Mouse (Mus musculus) layer of hippocampus, adult 9-11 months (tissue): ENCODE measurements at regions not wholly inside any gene's neighbourhood (a gene's known extent, or its start where the extent isn't known, plus 50 kb on each side); places are given as distances from the start of the nearest gene placed in this dataset.

Experiments used
- DNase-seq: peaks from one replicate; pipeline ENCODE4 v3.0.0; 2022

DNA sequence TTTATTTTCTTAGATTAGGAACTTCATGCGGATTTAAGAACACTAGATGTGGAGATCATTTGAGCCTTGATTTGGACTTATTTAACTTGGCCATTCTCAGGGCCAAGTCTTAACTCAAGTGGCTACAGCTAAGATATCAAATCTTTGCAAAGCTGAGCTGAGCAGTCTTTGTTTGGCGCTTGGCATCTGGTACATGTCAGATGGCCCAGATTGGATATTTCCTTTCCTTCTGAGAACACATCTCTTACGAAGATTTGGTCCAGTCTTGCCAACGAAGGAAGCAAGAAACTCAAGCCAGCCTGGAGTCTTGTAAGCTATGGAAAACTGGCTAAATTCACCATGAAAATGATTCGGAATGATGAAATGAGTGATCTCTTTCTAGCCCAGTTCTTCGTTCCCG is 59.1 kb upstream of the Cdc42ep3 start:
- DNase-seq, result no peak

DNA sequence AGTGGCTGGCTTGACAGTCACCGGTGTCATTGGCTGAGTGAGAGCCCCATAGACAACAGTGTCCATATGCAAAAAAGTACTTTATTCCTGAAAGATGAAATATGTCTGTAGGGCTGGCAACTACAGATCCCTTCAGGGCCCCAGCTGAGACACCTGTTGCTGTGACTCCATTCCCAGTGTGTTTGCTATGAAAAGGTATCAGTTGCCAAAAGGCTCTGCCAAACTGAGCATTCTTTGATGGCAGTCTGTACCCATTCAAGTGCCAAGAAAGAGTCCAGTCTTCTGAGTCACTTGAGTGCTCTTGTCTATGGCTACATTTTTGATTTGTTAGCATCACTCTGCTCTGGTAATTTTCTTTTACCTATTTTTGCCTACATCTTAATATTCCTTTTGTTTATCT is 63.1 kb upstream of the Cdc42ep3 start:
- DNase-seq, result no peak

DNA sequence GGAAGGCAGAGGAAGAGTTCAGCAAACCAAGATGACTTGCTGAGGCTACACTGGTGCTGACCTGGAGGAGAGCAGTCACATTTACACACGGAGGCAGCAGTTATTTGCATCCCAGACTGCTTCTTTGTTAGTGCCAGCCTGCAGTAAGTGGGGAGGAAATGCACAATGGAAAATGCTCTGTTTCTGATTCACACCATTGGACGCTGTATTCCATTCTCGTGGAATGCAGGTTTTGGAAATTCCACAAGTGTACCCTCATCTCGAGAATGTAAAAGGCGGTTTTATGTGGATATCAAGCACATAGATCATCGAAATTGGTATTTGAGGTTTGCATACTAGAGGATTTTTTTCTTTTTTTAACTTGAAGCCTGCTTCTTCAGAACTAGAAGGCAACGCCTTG is 66.7 kb upstream of the Cdc42ep3 start:
- DNase-seq, result no peak

DNA sequence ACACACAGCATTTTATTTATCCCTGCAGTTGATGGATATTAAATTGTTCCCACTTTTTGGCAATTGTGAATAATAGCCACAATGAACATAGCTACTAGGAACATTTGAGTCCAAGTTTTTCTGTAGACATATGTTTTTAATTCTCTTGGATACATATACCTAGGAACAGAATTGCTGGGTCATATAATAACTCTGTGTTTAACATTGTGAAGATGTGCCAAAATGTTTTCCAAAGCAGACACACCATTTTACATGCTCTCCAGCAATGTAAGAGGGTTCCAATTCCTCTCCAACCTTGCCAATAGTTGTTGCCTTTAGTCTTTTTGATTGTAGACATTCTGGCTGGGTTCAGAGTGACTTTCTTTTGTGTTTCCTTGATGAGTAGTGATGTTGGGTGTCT is 84.3 kb upstream of the Cdc42ep3 start:
- no peak for DNase-seq

DNA sequence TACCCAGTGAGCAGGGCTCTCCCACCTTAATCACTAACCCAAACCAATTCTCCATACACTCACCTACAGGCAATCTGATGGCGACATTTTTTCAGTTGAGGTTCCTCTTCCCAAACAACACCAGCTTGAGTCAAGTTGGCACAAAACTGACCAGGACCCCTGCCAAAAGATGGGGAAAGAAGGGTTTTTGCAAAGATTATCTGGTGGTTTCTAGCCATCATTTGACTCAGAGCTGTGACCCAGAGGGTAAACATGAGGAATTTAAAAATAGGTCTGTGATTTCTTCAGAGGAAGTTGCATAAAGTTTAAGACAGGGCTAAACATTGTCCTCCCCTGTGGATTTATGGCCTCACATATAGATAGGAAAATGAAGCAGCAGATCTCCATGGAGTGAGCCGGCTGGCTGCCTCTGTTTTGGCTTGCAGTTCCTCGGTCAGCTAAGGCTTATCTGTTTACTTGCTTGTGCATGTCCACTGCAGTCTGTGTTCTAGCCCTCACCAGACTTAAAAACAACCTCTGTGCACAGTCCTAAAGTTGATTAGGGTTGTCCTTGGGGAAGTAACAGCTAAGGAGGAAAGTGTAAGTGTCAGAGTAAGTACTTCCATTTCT is 87.7 kb upstream of the Cdc42ep3 start:
- DNase-seq, result no peak

DNA sequence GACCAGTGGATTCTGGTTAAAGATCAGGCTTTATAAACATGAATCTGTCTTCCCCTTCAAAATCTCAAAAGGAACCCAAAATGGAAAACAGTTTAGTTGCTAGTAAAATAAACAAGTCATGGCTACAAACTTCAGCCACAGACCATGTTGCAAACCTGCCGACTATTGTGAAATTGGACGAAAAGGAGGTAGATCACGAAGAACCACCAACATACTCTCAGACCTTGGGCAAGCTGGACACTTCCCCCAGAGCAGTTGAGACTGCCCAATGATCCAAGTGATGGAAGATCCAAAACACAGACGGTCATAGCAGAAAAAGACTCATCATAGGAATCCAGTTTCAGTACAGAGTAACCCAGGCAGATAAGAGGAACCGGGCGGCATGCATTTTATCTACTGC is 92.3 kb upstream of the Cdc42ep3 start:
- no peak for DNase-seq

DNA sequence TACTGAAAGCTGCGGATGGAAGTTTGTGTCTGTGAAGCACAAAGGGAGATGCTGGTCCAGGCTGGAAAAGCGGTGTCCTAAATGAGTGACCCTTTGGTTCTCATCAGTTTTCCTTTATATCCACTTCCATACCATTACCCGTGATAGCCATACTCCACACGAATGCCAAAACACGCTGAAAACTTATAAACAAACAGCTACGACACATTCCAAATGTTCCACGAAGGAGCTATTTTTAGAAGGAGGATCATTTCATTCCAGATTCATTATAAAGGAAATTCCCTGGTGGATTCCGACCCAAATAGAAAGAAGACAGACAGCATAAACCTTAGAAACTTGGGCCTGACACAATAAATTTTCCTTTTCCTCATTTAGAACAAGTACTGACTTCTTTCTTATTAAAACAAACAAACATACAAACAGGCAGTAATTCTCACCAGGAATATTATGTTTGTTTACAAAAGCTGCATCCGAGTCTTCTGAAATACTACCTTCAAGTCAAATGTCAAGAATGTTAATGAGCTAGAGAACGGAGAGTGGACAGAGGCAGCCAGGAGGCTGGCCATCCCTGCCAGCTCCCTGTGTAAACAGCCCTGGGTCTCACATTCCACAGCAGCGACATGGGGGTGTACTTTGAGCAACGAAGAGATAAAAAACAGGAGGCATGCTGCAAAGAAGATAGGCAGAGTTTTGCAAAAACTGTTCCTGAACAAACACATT is 96.4 kb upstream of the Cdc42ep3 start:
- DNase-seq, result no peak

DNA sequence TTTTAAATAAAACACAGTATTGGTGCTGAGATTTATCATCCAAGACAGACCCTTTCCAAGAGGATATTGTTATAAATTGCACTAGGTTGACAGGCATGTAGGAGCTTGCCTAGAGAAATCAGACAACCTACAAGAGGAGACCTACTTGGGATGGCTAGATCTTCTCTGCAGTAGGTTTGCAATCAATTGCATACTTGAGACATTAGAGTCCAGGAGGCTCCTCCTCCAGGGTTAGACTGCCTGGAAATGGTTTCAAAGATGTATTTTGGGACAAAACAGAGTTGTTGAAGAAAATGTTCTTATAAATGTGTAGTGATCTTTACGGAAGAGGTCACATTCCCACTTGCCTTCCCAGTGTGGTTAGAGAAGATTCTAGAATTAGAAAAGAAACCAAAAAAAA is 98.9 kb upstream of the Cdc42ep3 start:
- DNase-seq, result no peak

DNA sequence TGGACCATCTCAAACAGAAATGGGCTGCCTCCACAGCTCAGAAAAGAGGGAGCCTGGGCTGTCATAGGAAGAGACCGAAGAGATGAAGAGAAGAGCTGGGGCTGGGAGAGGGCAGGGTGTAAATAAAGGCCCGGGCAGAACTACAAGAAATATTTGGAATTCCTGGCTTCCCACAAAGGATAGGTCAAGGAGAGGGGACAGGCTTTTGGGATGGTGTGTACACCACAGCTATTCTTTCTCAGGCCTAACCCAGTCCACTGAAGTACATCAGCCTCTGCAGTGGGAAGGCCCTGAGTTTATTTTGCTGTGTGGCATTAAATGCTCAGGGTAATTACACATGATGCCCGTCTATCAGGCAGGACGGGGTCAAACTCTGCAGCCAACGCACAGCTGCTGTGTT is 99.6 kb upstream of the Cdc42ep3 start:
- no peak for DNase-seq

DNA sequence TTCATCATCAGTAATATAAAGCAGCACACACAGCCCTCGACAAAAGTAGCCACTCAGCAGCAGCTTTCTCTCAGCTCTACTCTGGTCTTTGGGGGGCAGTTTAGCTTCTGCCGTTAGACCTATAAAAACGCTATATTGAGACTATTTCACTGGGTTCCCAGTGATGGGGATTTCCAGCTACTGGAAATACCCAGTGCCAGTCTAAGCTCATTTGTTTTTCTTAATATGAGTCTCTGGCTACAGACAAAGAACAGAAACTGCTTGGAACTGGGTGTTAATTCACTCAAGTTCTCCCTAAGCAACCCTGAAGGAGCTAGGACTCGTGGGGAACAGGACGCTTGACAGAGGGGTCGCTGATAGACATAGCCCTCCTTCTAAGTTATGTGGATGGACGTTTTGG is 100.3 kb upstream of the Cdc42ep3 start:
- DNase-seq, result no peak

DNA sequence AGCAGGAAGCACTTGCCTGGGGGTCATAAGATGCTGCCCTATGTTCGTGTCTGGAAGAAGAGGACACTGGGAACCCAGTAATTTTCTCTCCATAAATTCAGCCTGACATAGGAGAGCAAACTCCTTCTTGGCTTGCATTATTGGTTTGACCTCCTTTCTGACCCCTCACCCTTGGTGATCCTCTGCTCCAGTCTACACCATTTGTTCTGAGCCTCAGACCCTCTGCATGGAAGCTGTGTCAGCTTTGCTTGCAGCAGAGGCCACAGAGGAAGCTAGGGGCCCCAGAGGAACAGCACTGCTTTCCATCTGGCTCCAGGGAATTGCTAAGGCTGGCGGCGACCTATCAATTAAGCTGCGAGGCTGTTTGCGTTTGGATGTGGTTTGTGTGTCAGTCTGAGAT is 102.7 kb upstream of the Cdc42ep3 start:
- no peak for DNase-seq

DNA sequence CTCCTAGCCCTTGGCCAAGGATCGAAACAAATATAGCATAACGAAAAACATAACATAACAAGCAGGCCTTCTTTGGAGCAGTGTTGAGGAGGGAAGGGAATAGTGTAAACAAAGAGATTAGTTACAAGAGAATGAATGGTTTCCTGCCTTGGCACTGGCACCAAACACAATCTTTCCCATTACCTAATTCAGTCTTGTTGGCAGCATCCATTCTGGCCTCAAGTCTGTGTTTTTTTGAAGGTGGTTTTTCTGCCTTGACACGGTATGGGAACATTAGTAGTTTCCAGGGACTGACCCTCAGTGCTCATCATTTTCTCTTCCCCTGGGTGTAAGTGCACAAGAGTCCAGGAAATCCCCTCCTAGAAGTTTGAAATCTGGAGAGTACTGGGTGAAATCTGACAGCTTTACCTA is 106.8 kb upstream of the Cdc42ep3 start:
- no peak for DNase-seq

DNA sequence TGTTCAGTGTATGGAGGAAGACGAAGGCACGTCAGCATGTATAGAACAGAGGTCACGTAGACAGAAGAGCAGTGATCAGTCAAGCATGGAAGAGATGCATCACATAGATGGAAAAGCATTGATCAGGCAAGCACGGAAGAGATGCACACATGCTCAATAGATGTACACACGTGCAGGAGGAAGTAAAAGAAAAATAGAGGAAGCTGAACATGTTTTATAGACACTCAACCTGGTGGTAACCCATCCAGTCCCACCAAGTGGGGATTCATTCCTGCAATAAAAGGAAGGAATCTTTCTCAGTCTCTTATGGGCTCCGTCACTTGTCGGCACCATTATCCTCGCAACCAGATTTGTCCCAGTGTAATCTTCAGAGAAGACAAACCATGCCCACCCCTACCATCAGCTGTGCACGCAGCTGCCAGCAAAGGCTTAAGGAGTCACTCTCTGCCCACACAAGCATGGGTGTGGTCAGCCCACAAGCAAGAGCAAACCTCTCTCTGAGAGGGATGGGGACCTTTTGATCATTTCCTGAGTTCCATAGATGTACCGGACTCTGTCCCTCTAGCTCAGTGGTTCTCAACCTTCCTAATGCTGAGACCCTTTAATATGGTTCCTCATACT is 108.3 kb upstream of the Cdc42ep3 start:
- no peak for DNase-seq

DNA sequence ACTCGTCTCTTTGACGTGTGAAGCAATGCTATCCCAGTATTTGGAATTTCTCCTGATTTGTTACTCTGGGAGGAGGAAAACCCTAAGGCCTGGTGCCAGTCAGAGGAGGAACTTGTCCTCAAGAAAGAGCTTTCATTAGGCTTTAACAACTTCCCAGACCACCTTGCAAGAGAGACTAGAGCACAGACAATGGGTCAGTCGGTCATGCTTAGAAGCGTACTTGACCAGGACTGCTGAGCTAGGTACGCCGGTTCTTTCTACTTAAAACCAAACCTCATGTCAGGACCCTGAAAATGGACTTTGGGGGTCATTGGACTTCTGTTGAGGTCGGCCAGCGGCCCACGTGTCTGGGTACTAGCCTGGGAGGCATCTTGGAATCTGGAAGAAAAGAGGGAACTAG is 110.8 kb upstream of the Cdc42ep3 start:
- no peak for DNase-seq

DNA sequence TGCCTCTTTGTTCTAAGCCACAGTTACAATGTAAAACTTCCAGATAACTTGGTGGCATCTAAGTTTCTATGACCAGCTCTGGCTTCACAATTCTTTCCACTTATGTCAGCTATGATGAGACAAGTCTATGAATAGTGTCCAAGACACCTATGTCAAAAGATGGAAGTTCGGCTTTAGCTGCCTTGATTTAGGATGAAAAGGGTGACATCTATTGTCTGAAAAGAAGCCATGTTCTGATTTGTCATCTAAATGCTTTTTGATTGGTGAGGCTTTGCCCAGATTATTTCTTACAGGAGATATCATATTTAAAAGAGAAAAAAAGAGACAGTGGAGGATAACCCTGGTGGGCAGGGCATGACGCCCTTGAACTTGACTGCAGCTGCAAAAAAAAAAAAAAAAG is 116.7 kb upstream of the Cdc42ep3 start:
- no peak for DNase-seq

DNA sequence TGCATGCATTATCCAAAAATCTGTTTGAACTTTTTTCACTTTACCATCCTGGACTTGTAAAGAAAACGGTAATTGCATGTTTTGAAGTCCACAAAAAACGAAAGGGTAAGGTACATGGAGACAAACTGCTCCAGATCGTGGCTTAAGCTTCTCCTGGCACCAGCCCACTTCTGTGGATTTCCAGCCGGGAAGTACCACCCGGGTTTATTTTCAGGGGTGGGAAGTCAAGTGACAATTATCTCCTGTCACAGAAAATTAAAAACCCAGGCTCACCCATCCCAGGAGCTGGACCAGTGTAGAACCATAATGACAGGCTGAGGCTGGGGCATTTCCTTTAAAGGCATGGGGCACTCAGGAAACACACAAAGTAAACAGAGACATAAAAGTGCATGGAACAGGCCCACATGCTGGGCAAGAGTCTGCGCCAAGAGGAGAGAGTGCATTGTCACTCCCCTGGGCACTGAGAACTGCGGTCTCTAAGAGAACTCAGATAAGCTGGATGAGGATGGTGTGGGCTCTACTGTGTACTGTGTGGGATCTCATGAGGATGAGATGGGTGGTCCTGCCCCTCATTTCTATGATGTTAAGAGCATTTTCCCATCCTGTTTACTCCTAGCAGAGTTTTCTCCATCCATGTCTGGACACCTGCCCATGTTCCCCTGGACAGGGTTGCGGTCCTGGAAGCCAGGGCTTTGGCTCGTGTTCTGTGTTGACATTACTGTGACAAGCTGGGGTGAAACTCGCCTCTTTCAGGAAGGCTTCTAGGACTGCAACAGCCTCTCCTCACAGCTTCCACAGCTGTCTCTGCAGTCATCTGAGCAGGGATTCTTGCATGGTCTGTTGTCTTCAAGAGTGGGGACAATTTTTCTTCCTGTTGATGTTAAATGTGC is 117.5 kb upstream of the Cdc42ep3 start:
- DNase-seq, result no peak

DNA sequence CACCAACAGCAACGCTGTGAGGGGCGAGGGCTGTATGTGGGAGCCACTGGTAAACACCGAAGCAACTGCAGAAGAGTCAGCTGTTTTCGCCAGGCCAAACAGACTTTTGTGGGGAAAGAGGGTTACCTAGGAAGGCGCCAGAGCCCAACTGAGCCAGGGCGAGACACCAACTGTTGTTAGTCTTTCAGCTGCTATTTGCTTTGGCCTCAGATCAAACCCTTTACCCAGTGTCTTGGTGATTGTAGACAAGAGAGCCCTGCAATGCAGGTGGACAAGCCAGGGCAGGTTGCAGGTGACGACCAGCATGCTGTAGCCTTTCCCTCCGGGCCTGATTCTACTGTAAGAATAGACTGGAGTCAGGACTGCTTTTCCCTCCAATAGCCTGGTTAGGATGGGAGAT is 121.8 kb upstream of the Cdc42ep3 start:
- DNase-seq, result no peak

DNA sequence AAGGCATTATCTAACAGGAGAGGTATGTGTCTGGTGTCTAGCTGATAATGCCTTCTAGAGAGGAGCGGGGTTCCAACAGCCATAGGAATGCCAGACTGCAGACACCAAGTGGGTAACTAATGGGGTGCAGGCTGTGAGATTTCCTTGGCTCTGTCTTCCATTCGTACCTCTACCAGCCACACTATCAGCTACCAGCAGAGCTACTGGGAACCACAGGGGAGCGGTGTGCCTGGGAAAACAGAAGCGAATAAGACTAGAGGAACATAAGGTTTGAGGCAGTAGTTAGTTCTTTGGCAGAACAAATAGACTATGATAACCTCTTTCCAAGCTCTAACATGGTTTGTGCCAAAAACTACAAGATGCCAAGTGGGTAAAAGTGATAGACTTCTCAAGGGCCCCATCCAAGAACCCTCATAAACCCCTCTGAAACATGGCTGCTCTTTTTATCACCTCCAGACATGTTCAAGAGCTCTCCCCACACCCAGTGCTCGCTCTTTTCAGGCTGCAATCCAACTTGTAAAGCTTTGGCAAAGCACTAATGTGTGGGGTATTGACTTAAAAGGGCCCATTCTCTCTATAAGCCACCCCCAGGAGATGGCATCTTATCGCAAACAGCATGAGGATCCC is 126.3 kb upstream of the Cdc42ep3 start:
- no peak for DNase-seq

DNA sequence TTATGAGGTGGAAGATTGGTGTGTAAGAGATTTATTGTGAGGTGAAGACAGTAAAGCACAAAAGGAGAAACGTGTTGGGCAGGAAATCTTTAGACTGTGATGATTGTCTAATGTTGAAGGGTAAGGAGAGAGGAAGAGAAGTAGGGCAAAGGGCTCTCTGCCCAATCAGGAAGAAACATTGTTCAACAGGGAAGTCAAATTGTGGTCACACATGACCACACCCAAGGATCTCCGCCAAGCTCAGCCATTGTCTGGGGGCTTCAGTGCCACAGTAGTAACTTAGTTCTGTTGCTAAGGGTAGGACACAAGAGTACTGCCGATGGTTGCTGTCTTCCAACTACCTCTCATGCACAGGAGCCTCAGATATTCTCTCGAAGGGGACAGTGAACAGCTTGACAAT is 127.0 kb upstream of the Cdc42ep3 start:
- no peak for DNase-seq

DNA sequence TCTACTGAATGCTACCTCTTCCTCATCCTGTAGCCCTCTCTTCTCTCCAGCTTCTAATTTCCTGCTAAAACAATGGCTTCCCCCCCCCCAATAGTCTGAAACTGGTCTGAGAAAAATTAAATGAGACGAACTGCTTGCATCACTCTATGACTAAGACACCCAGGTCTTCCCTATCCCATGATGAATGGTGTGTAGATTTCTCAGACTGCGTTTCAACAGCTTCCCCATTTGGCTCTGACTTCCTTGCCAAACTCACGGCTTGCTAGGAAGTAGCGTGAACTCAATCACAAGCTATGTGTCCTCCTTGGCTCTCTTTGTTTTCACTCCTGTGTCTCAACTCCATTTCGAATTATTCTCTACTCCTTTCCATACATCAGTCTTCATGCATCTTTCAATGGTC is 126.4 kb upstream of the Rmdn2 start:
- no peak for DNase-seq

DNA sequence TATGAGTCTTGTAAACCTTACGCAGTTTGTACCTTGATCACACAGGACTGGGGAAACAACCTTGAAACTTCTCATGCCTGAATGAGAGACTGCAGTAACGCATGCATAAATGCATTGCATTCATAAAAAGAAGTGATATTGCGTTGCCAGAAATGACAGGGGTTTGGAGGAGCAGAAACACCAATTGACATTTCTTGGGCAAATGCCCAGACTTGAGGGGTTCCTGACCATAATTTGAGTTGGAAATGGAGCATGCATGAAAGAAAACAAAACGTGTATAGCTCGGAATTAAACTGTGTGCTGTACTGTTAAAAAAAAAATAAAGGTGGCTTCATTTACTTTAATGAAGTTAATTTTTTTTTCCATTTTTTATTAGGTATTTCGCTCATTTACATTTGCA is 122.4 kb upstream of the Rmdn2 start:
- DNase-seq, result no peak

DNA sequence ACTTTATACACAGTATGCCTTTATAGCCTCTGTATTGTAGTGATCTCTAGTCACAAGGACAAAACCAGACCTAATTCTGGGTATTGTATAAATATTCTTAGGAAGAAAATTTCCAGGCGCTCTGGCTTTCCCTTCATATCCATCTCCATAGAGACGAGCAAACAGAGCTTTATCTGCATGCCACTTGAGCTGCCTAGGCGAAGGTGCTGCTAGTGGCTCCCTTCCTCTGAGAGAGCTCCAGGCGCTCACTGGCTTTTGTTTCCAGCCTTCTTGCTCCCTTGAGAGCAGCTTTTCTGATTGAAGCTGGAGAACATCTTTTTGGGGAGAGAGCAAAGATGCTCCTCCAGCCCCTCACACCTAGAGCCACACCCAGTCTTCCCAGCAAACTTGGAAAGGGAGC is 114.0 kb upstream of the Rmdn2 start:
- DNase-seq, result no peak

DNA sequence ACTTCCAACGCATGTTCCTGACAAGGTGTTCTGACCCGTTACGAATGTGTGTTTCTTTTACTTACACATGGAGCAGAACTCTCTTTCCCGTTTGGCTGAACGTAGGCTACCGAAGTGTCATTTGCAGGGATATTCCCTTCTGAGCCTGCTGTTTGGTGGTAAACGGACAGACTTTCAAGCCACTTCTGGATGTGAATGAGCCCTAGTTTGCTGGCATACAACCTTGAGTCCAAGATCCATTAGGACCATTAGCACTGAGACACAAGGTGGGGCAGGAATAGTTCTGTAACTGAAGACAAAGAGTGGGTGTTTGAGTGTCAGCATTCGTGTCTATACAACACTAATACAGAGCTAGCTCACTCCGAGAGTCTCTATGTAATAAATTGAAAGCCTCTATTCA is 113.3 kb upstream of the Rmdn2 start:
- DNase-seq, result no peak
